Mouse (Mus musculus): ENCODE results near the gene Syn3.

Syn3 gene

GRCm38 (mm10) chr10:86278481-86278880 is 220.2 kb downstream of the Syn3 start:
- no peak for DNase-seq (ENCODE audit: low read depth, low spot score)

GRCm38 (mm10) chr10:86277327-86277726 is 221.4 kb downstream of the Syn3 start:
- no peak for DNase-seq (ENCODE audit: low read depth, low spot score)

GRCm38 (mm10) chr10:86275585-86275984 is 223.1 kb downstream of the Syn3 start:
- no peak for DNase-seq (ENCODE audit: low read depth, low spot score)

- DNase-seq (ENCODE audit: low read depth, low spot score), result no peak
Measured at GRCm38 (mm10) chr10:86273410-86274191, 225.1 kb downstream of the Syn3 start.

- DNase-seq (ENCODE audit: low read depth, low spot score), result no peak
Measured at GRCm38 (mm10) chr10:86272826-86273225, 225.9 kb downstream of the Syn3 start.

- no peak for DNase-seq (ENCODE audit: low read depth, low spot score)
Measured at GRCm38 (mm10) chr10:86270254-86270653, 228.4 kb downstream of the Syn3 start.

GRCm38 (mm10) chr10:86264618-86265017 is 234.1 kb downstream of the Syn3 start:
- no peak for DNase-seq (ENCODE audit: low read depth, low spot score)

- DNase-seq (ENCODE audit: low read depth, low spot score), result no peak
Measured at GRCm38 (mm10) chr10:86261725-86262124, 237.0 kb downstream of the Syn3 start.

GRCm38 (mm10) chr10:86258992-86259391 is 239.7 kb downstream of the Syn3 start:
- no peak for DNase-seq (ENCODE audit: low read depth, low spot score)

GRCm38 (mm10) chr10:86258046-86258445 is 240.7 kb downstream of the Syn3 start:
- DNase-seq (ENCODE audit: low read depth, low spot score), result no peak

- no peak for DNase-seq (ENCODE audit: low read depth, low spot score)
Measured at GRCm38 (mm10) chr10:86257045-86257444, 241.7 kb downstream of the Syn3 start.

- no peak for DNase-seq (ENCODE audit: low read depth, low spot score)
Measured at GRCm38 (mm10) chr10:86256221-86256620, 242.5 kb downstream of the Syn3 start.

- no peak for DNase-seq (ENCODE audit: low read depth, low spot score)
Measured at GRCm38 (mm10) chr10:86250149-86250922, 248.4 kb downstream of the Syn3 start.

- DNase-seq (ENCODE audit: low read depth, low spot score), result no peak
Measured at GRCm38 (mm10) chr10:86249283-86249682, 249.4 kb downstream of the Syn3 start.

- DNase-seq (ENCODE audit: low read depth, low spot score), result no peak
Measured at GRCm38 (mm10) chr10:86248807-86249206, 249.9 kb downstream of the Syn3 start.

GRCm38 (mm10) chr10:86248131-86248740 is 250.5 kb downstream of the Syn3 start:
- no peak for DNase-seq (ENCODE audit: low read depth, low spot score)

GRCm38 (mm10) chr10:86245396-86245795 is 253.3 kb downstream of the Syn3 start:
- DNase-seq (ENCODE audit: low read depth, low spot score), result no peak

GRCm38 (mm10) chr10:86243525-86243924 is 255.2 kb downstream of the Syn3 start:
- no peak for DNase-seq (ENCODE audit: low read depth, low spot score)

GRCm38 (mm10) chr10:86242721-86243120 is 256.0 kb downstream of the Syn3 start:
- DNase-seq (ENCODE audit: low read depth, low spot score), result no peak

GRCm38 (mm10) chr10:86230006-86230405 is 268.7 kb downstream of the Syn3 start:
- no peak for DNase-seq (ENCODE audit: low read depth, low spot score)

- DNase-seq (ENCODE audit: low read depth, low spot score), result no peak
Measured at GRCm38 (mm10) chr10:86225480-86225879, 273.2 kb downstream of the Syn3 start.

GRCm38 (mm10) chr10:86218984-86219383 is 279.7 kb downstream of the Syn3 start:
- no peak for DNase-seq (ENCODE audit: low read depth, low spot score)

Measured in WW6 (cell line).